Mouse (Mus musculus): ENCODE results near the gene Ppy. TPM values are rescaled to one million over a fixed set of nuclear protein-coding genes. Genes with fewer than 3 reads are reported as not detected.

Ppy gene
- polyA plus RNA-seq, 1 experiment from 2014 or later, result not detected

GRCm38 (mm10) chr11:102063076-102063475, 38.0 kb downstream of the Ppy start:
- no peak for ATAC-seq (replicated peaks; ENCODE audit: insufficient number of reproducible peaks, insufficient read depth, low FRiP score, low read depth)
- Histone ChIP-seq H3K4me2 (no peak overlapping the region), H3K27ac (no peak overlapping the region), H3K36me3 (peaks cover 4% of the 10 kb centered on the region; the same call in 1 of the 2 replicates), H3K9me3 (replicated peaks) (no peaks in the 10 kb centered on the region), H3K27me3 (peaks cover 10% of the 10 kb centered on the region; the same call in 1 of the 2 replicates), H3K4me3 (no peak overlapping the region), H3K4me1 (replicated peaks) (peaks cover 7% of the 10 kb centered on the region), H3K9ac (no peak overlapping the region)
- 73% methylated on average over 13 of the region's 13 CpGs for WGBS

GRCm38 (mm10) chr11:102061941-102062473, 39.1 kb downstream of the Ppy start:
- no peak overlapping the region for H3K4me2 ChIP-seq

GRCm38 (mm10) chr11:102061236-102061940, 39.7 kb downstream of the Ppy start:
- no peaks in the 10 kb centered on the region for H3K9me3 ChIP-seq (replicated peaks)
- H3K4me2 ChIP-seq, result peak overlapping the region; percentile 86
- peak; percentile 54; the same call in 1 of the 2 replicates for ATAC-seq (replicated peaks; ENCODE audit: insufficient number of reproducible peaks, insufficient read depth, low FRiP score, low read depth)
- no peak overlapping the region for H3K27ac ChIP-seq
- 6% methylated on average over 23 of the region's 23 CpGs for WGBS
- peak overlapping the region; percentile 45 for H3K4me3 ChIP-seq
- H3K27me3 ChIP-seq, result peaks cover 10% of the 10 kb centered on the region; the same call in 1 of the 2 replicates
- peaks cover 7% of the 10 kb centered on the region for H3K4me1 ChIP-seq (replicated peaks)
- H3K9ac ChIP-seq, result 0 out of 2 replicates have a peak overlapping the region, but pooled peaks have one; percentile 44
- H3K36me3 ChIP-seq, result peaks cover 4% of the 10 kb centered on the region; the same call in 1 of the 2 replicates

More at GRCm38 (mm10) chr11:102061941-102062473, 39.1 kb downstream of the Ppy start:
- WGBS, result 45% methylated on average over 16 of the region's 16 CpGs
- Histone ChIP-seq H3K4me1 (replicated peaks) (peaks cover 7% of the 10 kb centered on the region), H3K27me3 (peaks cover 10% of the 10 kb centered on the region; the same call in 1 of the 2 replicates), H3K4me3 (no peak overlapping the region), H3K36me3 (peaks cover 4% of the 10 kb centered on the region; the same call in 1 of the 2 replicates), H3K9ac (no peak overlapping the region), H3K9me3 (replicated peaks) (no peaks in the 10 kb centered on the region), H3K27ac (no peak overlapping the region)
- no peak for ATAC-seq (replicated peaks; ENCODE audit: insufficient number of reproducible peaks, insufficient read depth, low FRiP score, low read depth)

- Histone ChIP-seq H3K9ac (no peak overlapping the region), H3K9me3 (replicated peaks) (no peaks in the 10 kb centered on the region), H3K36me3 (no peaks in the 10 kb centered on the region), H3K27ac (no peak overlapping the region), H3K4me1 (replicated peaks) (0 out of 2 replicates have a peak, but pooled peaks cover 2% of the 10 kb centered on the region), H3K27me3 (no peaks in the 10 kb centered on the region), H3K4me3 (no peak overlapping the region), H3K4me2 (no peak overlapping the region)
- 29% methylated on average over 9 of the region's 9 CpGs for WGBS
- no peak for ATAC-seq (replicated peaks; ENCODE audit: insufficient number of reproducible peaks, insufficient read depth, low FRiP score, low read depth)
These were observed 47.3 kb downstream of the Ppy start for GRCm38 (mm10) chr11:102053847-102054246.

- Histone ChIP-seq H3K4me1 (replicated peaks) (0 out of 2 replicates have a peak, but pooled peaks cover 2% of the 10 kb centered on the region), H3K9me3 (replicated peaks) (no peaks in the 10 kb centered on the region), H3K27ac (peak overlapping the region; percentile 82), H3K36me3 (no peaks in the 10 kb centered on the region), H3K4me3 (no peak overlapping the region), H3K27me3 (no peaks in the 10 kb centered on the region), H3K9ac (no peak overlapping the region), H3K4me2 (no peak overlapping the region)
- ATAC-seq (replicated peaks; ENCODE audit: insufficient number of reproducible peaks, insufficient read depth, low FRiP score, low read depth), result no peak
- 61% methylated on average over 7 of the region's 7 CpGs for WGBS
These were observed 47.9 kb downstream of the Ppy start for GRCm38 (mm10) chr11:102053183-102053582.

- no peak for ATAC-seq (replicated peaks; ENCODE audit: insufficient number of reproducible peaks, insufficient read depth, low FRiP score, low read depth)
- 75% methylated on average over 12 of the region's 12 CpGs for WGBS
- Histone ChIP-seq H3K9me3 (replicated peaks) (no peaks in the 10 kb centered on the region), H3K4me3 (no peak overlapping the region), H3K4me1 (replicated peaks) (0 out of 2 replicates have a peak, but pooled peaks cover 2% of the 10 kb centered on the region), H3K27me3 (no peaks in the 10 kb centered on the region), H3K36me3 (no peaks in the 10 kb centered on the region), H3K9ac (no peak overlapping the region), H3K27ac (peak overlapping the region; percentile 82), H3K4me2 (no peak overlapping the region)
These were observed 48.4 kb downstream of the Ppy start for GRCm38 (mm10) chr11:102052697-102053096.

- no peak overlapping the region for H3K4me2 ChIP-seq
- H3K27ac ChIP-seq, result peak overlapping the region; percentile 82
- no peak overlapping the region for H3K9ac ChIP-seq
- no peak overlapping the region for H3K4me3 ChIP-seq
- no peaks in the 10 kb centered on the region for H3K36me3 ChIP-seq
- no peaks in the 10 kb centered on the region for H3K9me3 ChIP-seq (replicated peaks)
- H3K27me3 ChIP-seq, result no peaks in the 10 kb centered on the region
- 43% methylated on average over 4 of the region's 4 CpGs for WGBS
- H3K4me1 ChIP-seq (replicated peaks), result 0 out of 2 replicates have a peak, but pooled peaks cover 2% of the 10 kb centered on the region
- no peak for ATAC-seq (replicated peaks; ENCODE audit: insufficient number of reproducible peaks, insufficient read depth, low FRiP score, low read depth)
These were observed 49.2 kb downstream of the Ppy start for GRCm38 (mm10) chr11:102051954-102052353.

- H3K4me1 ChIP-seq (replicated peaks), result 0 out of 2 replicates have a peak, but pooled peaks cover 2% of the 10 kb centered on the region
- no peak overlapping the region for H3K9ac ChIP-seq
- H3K4me2 ChIP-seq, result no peak overlapping the region
- peak overlapping the region; percentile 82 for H3K27ac ChIP-seq
- no peaks in the 10 kb centered on the region for H3K36me3 ChIP-seq
- H3K9me3 ChIP-seq (replicated peaks), result no peaks in the 10 kb centered on the region
- H3K4me3 ChIP-seq, result no peak overlapping the region
- H3K27me3 ChIP-seq, result no peaks in the 10 kb centered on the region
- peak; percentile 48; the same call in 1 of the 2 replicates for ATAC-seq (replicated peaks; ENCODE audit: insufficient number of reproducible peaks, insufficient read depth, low FRiP score, low read depth)
- 54% methylated on average over 4 of the region's 4 CpGs for WGBS
These were observed 49.6 kb downstream of the Ppy start for GRCm38 (mm10) chr11:102051541-102051940.

Other genes starting within 250 kb of the Ppy start
- gene Meox1, start 206.9 kb downstream of the Ppy start, polyA plus RNA-seq (2015; fragmentation: Nextera tagmentation; extraction: Ambion mirVana), result 15.7 and 19.8 TPM in 2 replicates
- 3.9 and 4.4 TPM in 2 replicates for gene Sost, start 134.3 kb downstream of the Ppy start, polyA plus RNA-seq (2015; fragmentation: Nextera tagmentation; extraction: Ambion mirVana)
- not detected in 2 replicates for gene Cfap97d1, start 117.0 kb downstream of the Ppy start, polyA plus RNA-seq (2015; fragmentation: Nextera tagmentation; extraction: Ambion mirVana)
- 50.4 and 56.7 TPM in 2 replicates for gene Dusp3, start 114.3 kb downstream of the Ppy start, polyA plus RNA-seq (2015; fragmentation: Nextera tagmentation; extraction: Ambion mirVana)
- 2.9 and 3.6 TPM in 2 replicates for gene Mpp3, start 72.9 kb downstream of the Ppy start, polyA plus RNA-seq (2015; fragmentation: Nextera tagmentation; extraction: Ambion mirVana)
- gene Cd300lg, start 59.8 kb downstream of the Ppy start, polyA plus RNA-seq (2015; fragmentation: Nextera tagmentation; extraction: Ambion mirVana), result 7.2 and 8.4 TPM in 2 replicates
- gene Mpp2, start 12.8 kb downstream of the Ppy start, polyA plus RNA-seq (2015; fragmentation: Nextera tagmentation; extraction: Ambion mirVana), result 6.0 and 9.3 TPM in 2 replicates
- not detected in 2 replicates for gene Pyy, start 6.5 kb upstream of the Ppy start, polyA plus RNA-seq (2015; fragmentation: Nextera tagmentation; extraction: Ambion mirVana)
- gene Nags, start 44.2 kb upstream of the Ppy start, polyA plus RNA-seq (2015; fragmentation: Nextera tagmentation; extraction: Ambion mirVana), result 0.24 TPM in 1 of 2 replicates, not detected in the other
- gene Tmem101, start 55.1 kb upstream of the Ppy start, polyA plus RNA-seq (2015; fragmentation: Nextera tagmentation; extraction: Ambion mirVana), result 30.6 and 35.9 TPM in 2 replicates
- 74.6 and 83.4 TPM in 2 replicates for gene Lsm12, start 84.0 kb upstream of the Ppy start, polyA plus RNA-seq (2015; fragmentation: Nextera tagmentation; extraction: Ambion mirVana)
- gene G6pc3, start 88.3 kb upstream of the Ppy start, polyA plus RNA-seq (2015; fragmentation: Nextera tagmentation; extraction: Ambion mirVana), result 20.9 and 23.3 TPM in 2 replicates
- 76.7 and 86.8 TPM in 2 replicates for gene Hdac5, start 128.8 kb upstream of the Ppy start, polyA plus RNA-seq (2015; fragmentation: Nextera tagmentation; extraction: Ambion mirVana)
- 8.3 and 12.7 TPM in 2 replicates for gene BC030867, start 147.6 kb upstream of the Ppy start, polyA plus RNA-seq (2015; fragmentation: Nextera tagmentation; extraction: Ambion mirVana)
- 0.05 and 0.06 TPM in 2 replicates for gene Asb16, start 167.4 kb upstream of the Ppy start, polyA plus RNA-seq (2015; fragmentation: Nextera tagmentation; extraction: Ambion mirVana)
- gene Tmub2, start 183.6 kb upstream of the Ppy start, polyA plus RNA-seq (2015; fragmentation: Nextera tagmentation; extraction: Ambion mirVana), result 36.4 and 43.1 TPM in 2 replicates
- 6.8 and 8.9 TPM in 2 replicates for gene Atxn7l3, start 195.3 kb upstream of the Ppy start, polyA plus RNA-seq (2015; fragmentation: Nextera tagmentation; extraction: Ambion mirVana)
- gene Ubtf, start 218.4 kb upstream of the Ppy start, polyA plus RNA-seq (2015; fragmentation: Nextera tagmentation; extraction: Ambion mirVana), result 51.0 and 60.2 TPM in 2 replicates